ENCODE assay signal across 33 mouse cellular contexts in genomic region chr8:5093991-5094390, GRCm38 (mm10). TPM values are rescaled to one million over a fixed set of nuclear protein-coding genes. Genes with fewer than 3 reads are reported as not detected.
"Had no signal": no experiment of that assay in that cellular context is flagged by ENCODE, and none has a peak within 500 bp of the region (broad histone marks: within the 10 kb centered on the region; RNA-seq: fewer than 3 reads in every experiment).

No protein-coding gene starts in this region.

RNA-seq across cellular contexts. Expression of gene Slc10a2, which starts 11.2 kb away (rescaled TPM):
- total RNA-seq: common myeloid progenitor, adult 5-6 weeks; forebrain, postnatal 0 days; gastrocnemius, adult 18-20 months; gastrocnemius, adult 2 months; gastrocnemius, adult 8-10 months; gastrocnemius, postnatal 10 days; gastrocnemius, postnatal 14 days; gastrocnemius, postnatal 25 days; gastrocnemius, postnatal 36 days; gastrocnemius, postnatal 4 days; granulocyte monocyte progenitor cell, adult 5-6 weeks; heart, adult 18-20 months; heart, adult 2 months; heart, adult 8-10 months had no signal
- polyA plus RNA-seq: cortical plate, adult 2 months; embryonic facial prominence, embryonic 10.5 days; embryonic facial prominence, embryonic 11.5 days; embryonic facial prominence, embryonic 12.5 days; embryonic facial prominence, embryonic 13.5 days; embryonic facial prominence, embryonic 14.5 days; embryonic facial prominence, embryonic 15.5 days; erythroblast, embryonic 14.5 days; forebrain, embryonic 10.5 days; forebrain, embryonic 11.5 days; forebrain, embryonic 12.5 days; forebrain, embryonic 13.5 days; forebrain, embryonic 14.5 days; forebrain, embryonic 15.5 days; forebrain, embryonic 16.5 days; forebrain, postnatal 0 days; frontal cortex, adult 2 months; gonadal fat pad, adult 2 months; heart, adult 2 months; heart, embryonic 10.5 days; heart, embryonic 11.5 days had no signal
